Mouse (Mus musculus) olfactory bulb, adult 2 months (tissue): Measurements from ENCODE around the gene Olfr318.

ENCODE experiments used
- CTCF ChIP-seq: fragments of 200-500 bp; IDR thresholded peaks from 2 replicates; pipeline ENCODE4 v1.5.1; 2012; ENCODE audit warnings: low read depth, mild to moderate bottlenecking, low read length, moderate library complexity; ENCODE audit not compliant: insufficient read depth
- POLR2A ChIP-seq: fragments of 200-500 bp; IDR thresholded peaks from 2 replicates; pipeline ENCODE4 v1.6.1; 2012; ENCODE audit warnings: mild to moderate bottlenecking, low read depth, low read length, moderate library complexity; ENCODE audit not compliant: insufficient read depth

DNA sequence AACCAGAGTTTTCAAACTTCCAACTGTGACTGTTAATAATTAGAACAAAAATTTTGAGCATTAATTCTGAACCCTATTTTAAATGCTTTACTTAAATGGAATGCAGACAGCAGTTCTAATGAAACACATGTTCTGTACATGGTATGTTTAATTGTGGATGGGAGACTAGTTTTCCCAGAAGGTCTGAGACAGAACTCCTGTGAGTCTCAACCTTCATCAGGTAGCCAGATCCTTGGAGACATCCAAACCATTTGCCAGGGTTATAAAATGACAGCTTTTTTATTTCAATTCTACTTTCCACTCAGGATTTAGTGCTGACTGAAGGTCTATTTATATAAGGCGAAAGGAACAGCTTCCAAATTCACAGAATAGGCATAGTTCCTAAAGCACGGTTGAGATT, 28.6 kb upstream of the Olfr318 start, which contains the start of gene Olfr316:
- TF ChIP-seq CTCF (no peak), POLR2A (no peak)
